Mouse (Mus musculus): ENCODE measurements around the gene Gm49318.

GRCm38 (mm10) chr9:22087034-22087618 lies 16.1 kb upstream of the Gm49318 start:
- no peak for TF ChIP-seq EP300 (IDR thresholded peaks at IDR 0.05; ENCODE audit: low read depth)
- TF ChIP-seq CTCF (IDR thresholded peaks at IDR 0.05; ENCODE audit: low read depth), result no peak
